Mouse (Mus musculus): ENCODE measurements around the gene Fpr-rs6.

The Fpr-rs6 gene

DNA sequence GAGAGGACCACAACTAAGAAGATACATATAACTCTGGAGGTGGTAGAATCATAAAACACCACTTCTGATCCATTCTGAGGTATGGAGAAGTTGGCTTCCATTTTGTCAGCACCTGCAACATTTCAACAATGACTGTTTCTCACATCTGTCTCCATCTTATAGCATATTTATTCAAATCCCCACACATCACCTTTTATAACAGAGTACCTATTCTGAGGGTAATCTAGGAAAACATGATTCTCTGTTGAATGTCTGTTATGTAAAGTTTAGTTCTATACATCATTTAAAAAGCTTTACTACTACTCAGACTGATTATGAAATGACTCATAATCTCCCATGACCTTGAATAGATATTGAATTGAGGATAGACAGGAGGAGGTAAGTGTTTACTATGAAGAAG, at the start of gene Fpr-rs6:
Fpr-rs6 (minus strand) TSS at position 101 of the 400 bp plus-strand sequence.
- no peak for DNase-seq

Data from layer of hippocampus, adult 9-11 months (tissue).